Mouse (Mus musculus): ENCODE data around the gene Yif1b. TPM values are rescaled to one million over a fixed set of nuclear protein-coding genes. Genes with fewer than 3 reads are reported as not detected.

The Yif1b gene
- polyA plus RNA-seq, 1 experiment from 2014 or later, result 96.2 TPM

Other genes starting within 250 kb of the Yif1b start
- gene Ryr1, start 113.2 kb upstream of the Yif1b start, polyA plus RNA-seq (2014; fragmentation: Nextera tagmentation; extraction: Ambion mirVana), result 5.0 and 6.2 TPM in 2 replicates
- 0.47 and 0.99 TPM in 2 replicates for gene Rasgrp4, start 103.5 kb upstream of the Yif1b start, polyA plus RNA-seq (2014; fragmentation: Nextera tagmentation; extraction: Ambion mirVana)
- 17.3 and 18.0 TPM in 2 replicates for gene Fam98c, start 82.1 kb upstream of the Yif1b start, polyA plus RNA-seq (2014; fragmentation: Nextera tagmentation; extraction: Ambion mirVana)
- gene Ggn, start 68.1 kb upstream of the Yif1b start, polyA plus RNA-seq (2014; fragmentation: Nextera tagmentation; extraction: Ambion mirVana), result 0.14 and 0.36 TPM in 2 replicates
- 4.4 and 5.5 TPM in 2 replicates for gene Spred3, start 67.9 kb upstream of the Yif1b start, polyA plus RNA-seq (2014; fragmentation: Nextera tagmentation; extraction: Ambion mirVana)
- 337 and 364 TPM in 2 replicates for gene Psmd8, start 57.6 kb upstream of the Yif1b start, polyA plus RNA-seq (2014; fragmentation: Nextera tagmentation; extraction: Ambion mirVana)
- gene Catsperg1, start 24.3 kb upstream of the Yif1b start, polyA plus RNA-seq (2014; fragmentation: Nextera tagmentation; extraction: Ambion mirVana), result 0.85 and 1.6 TPM in 2 replicates
- gene Kcnk6, start 5.8 kb upstream of the Yif1b start, polyA plus RNA-seq (2014; fragmentation: Nextera tagmentation; extraction: Ambion mirVana), result 0.22 and 0.46 TPM in 2 replicates
- gene 2200002D01Rik, start 10.1 kb downstream of the Yif1b start, polyA plus RNA-seq (2014; fragmentation: Nextera tagmentation; extraction: Ambion mirVana), result 0.37 and 1.2 TPM in 2 replicates
- 46.6 and 51.3 TPM in 2 replicates for gene Spint2, start 43.6 kb downstream of the Yif1b start, polyA plus RNA-seq (2014; fragmentation: Nextera tagmentation; extraction: Ambion mirVana)
- 5.7 and 9.8 TPM in 2 replicates for gene Ppp1r14a, start 51.0 kb downstream of the Yif1b start, polyA plus RNA-seq (2014; fragmentation: Nextera tagmentation; extraction: Ambion mirVana)
- gene Dpf1, start 65.6 kb downstream of the Yif1b start, polyA plus RNA-seq (2014; fragmentation: Nextera tagmentation; extraction: Ambion mirVana), result 167 and 205 TPM in 2 replicates